Mouse (Mus musculus) liver, embryonic 11.5 days (tissue): ENCODE data around the gene Usf3. TPM values are rescaled to one million over a fixed set of nuclear protein-coding genes. Genes with fewer than 3 reads are reported as not detected.

Source experiments
- ATAC-seq: fragments of 200-750 bp; cut with Nextera tagmentation; replicated peaks from 2 replicates; pipeline ENCODE4 v1.8.0; 2017; ENCODE audit warnings: moderate number of reproducible peaks, mild to moderate bottlenecking, moderate TSS enrichment, moderate library complexity; ENCODE audit not compliant: low FRiP score
- DNase-seq: peaks from one replicate; pipeline ENCODE4 v3.0.0-alpha.2; 2017; ENCODE audit warnings: low spot score
- H3K27ac ChIP-seq: fragments of 300-500 bp; sonication (generic); 2 replicates; pipeline ENCODE4 v1.5.1; 2014; ENCODE audit warnings: mild to moderate bottlenecking, low read depth, low read length, control low read depth
- H3K27me3 ChIP-seq: fragments of 300-500 bp; sonication (generic); replicated peaks from 2 replicates; pipeline ENCODE4 v1.6.1; 2014; ENCODE audit warnings: low read length, mixed read lengths; ENCODE audit not compliant: control insufficient read depth, insufficient read depth
- H3K36me3 ChIP-seq: fragments of 300-500 bp; sonication (generic); 2 replicates; pipeline ENCODE4 v1.6.1; 2014; ENCODE audit warnings: mild to moderate bottlenecking, low read length, moderate library complexity, mixed read lengths; ENCODE audit not compliant: control insufficient read depth, insufficient read depth
- H3K4me1 ChIP-seq: fragments of 300-500 bp; sonication (generic); replicated peaks from 2 replicates; pipeline ENCODE4 v1.6.1; 2014; ENCODE audit warnings: low read length, mixed read lengths; ENCODE audit not compliant: control insufficient read depth, insufficient read depth
- H3K4me2 ChIP-seq: fragments of 300-500 bp; sonication (generic); 2 replicates; pipeline ENCODE4 v1.6.1; 2014; ENCODE audit warnings: mild to moderate bottlenecking, control low read depth, moderate library complexity
- H3K4me3 ChIP-seq: fragments of 300-500 bp; sonication (generic); 2 replicates; pipeline ENCODE4 v1.5.1; 2014; ENCODE audit warnings: low read depth, low read length, control low read depth
- H3K9ac ChIP-seq: fragments of 300-500 bp; sonication (generic); 2 replicates; pipeline ENCODE4 v1.6.1; 2014; ENCODE audit warnings: low read depth, low read length, control low read depth
- H3K9me3 ChIP-seq: fragments of 300-500 bp; sonication (generic); 2 replicates; pipeline ENCODE4 v1.6.1; 2016; ENCODE audit warnings: low read length, inconsistent platforms, mixed read lengths; ENCODE audit not compliant: control insufficient read depth
- WGBS: fragments of 180-500 bp; shearing (Covaris S2); extraction: QIAGEN DNeasy Blood & Tissue Kit; methylation state at CpG from one replicate; pipeline ENCODE4 v1.1.7; 2014; 5-methylcytosine and 5-hydroxymethylcytosine counted together
- polyA plus RNA-seq: library from polyadenylated mRNA; unstranded; fragments of >200 nt; fragmentation: Nextera tagmentation; extraction: Ambion mirVana; gene quantifications from 2 replicates; pipeline ENCODE4 v1.2.1, GENCODE M21; 2014

Usf3 gene
- polyA plus RNA-seq, 1 experiment from 2014 or later = 5.8 TPM

- no peak overlapping the region for H3K27ac ChIP-seq
- peaks cover 10% of the 10 kb centered on the region for H3K36me3 ChIP-seq
- 90% methylated on average over 1 of the region's 1 CpGs for WGBS
- no peak overlapping the region for H3K9ac ChIP-seq
- ATAC-seq (no peak), DNase-seq (no peak)
- H3K9me3 ChIP-seq = no peaks in the 10 kb centered on the region
- peaks cover 9% of the 10 kb centered on the region for H3K4me1 ChIP-seq
- no peaks in the 10 kb centered on the region for H3K27me3 ChIP-seq
- no peak overlapping the region for H3K4me3 ChIP-seq
- no peak overlapping the region for H3K4me2 ChIP-seq
Observed at GRCm38 (mm10) chr16:44182597-44182996, 9.6 kb downstream of the Usf3 start.

GRCm38 (mm10) chr16:44184769-44185168, 11.7 kb downstream of the Usf3 start:
- Histone ChIP-seq H3K27me3 (no peaks in the 10 kb centered on the region), H3K4me1 (no peaks in the 10 kb centered on the region), H3K36me3 (peaks cover 10% of the 10 kb centered on the region), H3K4me3 (no peak overlapping the region), H3K4me2 (no peak overlapping the region), H3K9ac (no peak overlapping the region), H3K9me3 (peaks cover 4% of the 10 kb centered on the region; the same call in 1 of the 2 replicates), H3K27ac (no peak overlapping the region)
- ATAC-seq = no peak
- 85% methylated on average over 3 of the region's 3 CpGs for WGBS
- no peak for DNase-seq

DNA sequence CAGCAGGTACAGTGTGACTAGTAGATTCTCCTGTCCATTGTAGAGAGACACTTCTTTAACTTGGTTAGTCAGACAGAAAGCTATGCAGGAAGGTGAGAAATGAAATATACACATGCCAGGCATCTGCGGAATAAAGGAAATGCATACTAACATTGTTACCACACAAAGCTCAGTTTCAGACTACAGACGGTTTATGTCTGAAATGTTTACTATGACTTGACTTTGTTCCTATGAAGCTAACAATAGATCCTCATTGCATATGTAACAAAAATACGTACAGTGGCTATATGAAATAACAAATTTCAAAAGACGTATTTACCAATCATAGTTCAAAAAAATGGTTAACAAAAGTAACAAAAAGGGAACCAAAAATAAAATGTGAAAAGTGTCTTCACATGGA, 14.1 kb downstream of the Usf3 start:
- Histone ChIP-seq H3K27me3 (no peaks in the 10 kb centered on the region), H3K4me2 (no peak overlapping the region), H3K27ac (no peak overlapping the region), H3K4me1 (no peaks in the 10 kb centered on the region), H3K9me3 (peaks cover 4% of the 10 kb centered on the region; the same call in 1 of the 2 replicates), H3K36me3 (peaks cover 6% of the 10 kb centered on the region; the same call in 1 of the 2 replicates), H3K9ac (no peak overlapping the region), H3K4me3 (no peak overlapping the region)
- no peak for DNase-seq
- 97% methylated on average over 4 of the region's 4 CpGs for WGBS
- ATAC-seq = no peak

DNA sequence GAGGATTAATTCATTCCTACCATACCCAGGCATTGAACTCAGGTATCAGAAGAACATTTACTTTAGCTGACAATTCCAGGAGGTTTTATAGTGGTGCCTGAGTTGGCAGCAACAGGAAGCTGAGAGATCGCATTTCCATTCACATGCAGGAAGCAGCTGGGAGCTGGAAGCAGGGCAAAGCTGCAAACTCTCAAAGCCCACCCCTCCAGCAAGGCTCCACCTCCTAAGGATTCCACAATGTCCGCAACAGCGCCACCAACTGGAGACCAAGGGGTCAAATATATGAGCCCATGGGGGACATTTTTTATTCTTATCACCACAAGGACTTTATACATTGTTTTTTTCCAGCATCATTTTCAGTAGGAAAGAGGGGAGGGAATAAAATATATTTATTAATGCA, 15.7 kb downstream of the Usf3 start:
- peaks cover 6% of the 10 kb centered on the region; the same call in 1 of the 2 replicates for H3K36me3 ChIP-seq
- H3K27me3 ChIP-seq = no peaks in the 10 kb centered on the region
- H3K9me3 ChIP-seq = peaks cover 4% of the 10 kb centered on the region; the same call in 1 of the 2 replicates
- H3K4me1 ChIP-seq = no peaks in the 10 kb centered on the region
- no peak overlapping the region for H3K4me2 ChIP-seq
- WGBS = 92% methylated on average over 3 of the region's 3 CpGs
- no peak overlapping the region for H3K27ac ChIP-seq
- H3K9ac ChIP-seq = no peak overlapping the region
- no peak for DNase-seq
- no peak for ATAC-seq
- no peak overlapping the region for H3K4me3 ChIP-seq

DNA sequence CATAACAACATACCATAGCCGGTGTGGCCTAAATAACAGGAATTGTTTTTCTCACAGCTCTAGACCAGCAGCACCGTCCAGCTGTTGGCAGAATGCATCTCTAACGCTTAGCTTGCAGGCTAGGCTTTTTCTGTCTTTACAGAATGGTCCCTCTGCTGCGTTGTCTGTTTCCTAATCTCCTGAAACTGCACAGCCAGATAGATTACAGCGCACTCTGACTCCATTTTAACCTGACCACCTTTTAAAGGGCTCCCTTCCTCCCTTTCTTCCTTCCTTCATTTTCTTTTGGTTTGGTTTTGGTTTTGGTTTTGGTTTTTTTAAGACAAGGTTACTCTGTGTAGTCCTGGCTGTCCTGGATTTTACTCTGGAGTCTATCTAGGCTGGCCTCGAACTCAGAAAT, 17.0 kb downstream of the Usf3 start:
- H3K4me1 ChIP-seq = no peaks in the 10 kb centered on the region
- peaks cover 6% of the 10 kb centered on the region; the same call in 1 of the 2 replicates for H3K36me3 ChIP-seq
- no peak for ATAC-seq
- 76% methylated on average over 6 of the region's 6 CpGs for WGBS
- no peak overlapping the region for H3K27ac ChIP-seq
- H3K4me3 ChIP-seq = no peak overlapping the region
- no peak overlapping the region for H3K4me2 ChIP-seq
- H3K27me3 ChIP-seq = no peaks in the 10 kb centered on the region
- no peak overlapping the region for H3K9ac ChIP-seq
- no peak for DNase-seq
- H3K9me3 ChIP-seq = peaks cover 4% of the 10 kb centered on the region; the same call in 1 of the 2 replicates

DNA sequence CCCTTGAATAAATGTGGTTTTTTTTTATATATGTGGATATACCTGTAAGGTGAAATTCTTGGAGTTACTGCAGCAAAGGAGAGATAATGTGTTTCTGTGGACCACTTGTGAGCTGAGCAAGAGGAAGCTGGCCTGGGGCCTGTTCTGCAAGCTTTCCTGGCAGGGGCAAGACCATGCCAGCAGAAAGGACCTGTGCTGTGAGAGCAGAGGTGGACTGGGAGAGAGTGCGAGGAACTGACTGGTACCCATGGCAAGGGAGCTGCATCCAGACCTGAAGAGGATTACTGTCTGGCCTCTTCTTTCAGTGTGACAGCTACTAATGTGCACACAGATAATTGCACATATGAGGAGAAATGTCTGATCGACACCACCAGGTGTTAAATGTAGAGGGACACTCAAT, 17.9 kb downstream of the Usf3 start:
- 94% methylated on average over 2 of the region's 2 CpGs for WGBS
- H3K4me1 ChIP-seq = no peaks in the 10 kb centered on the region
- ATAC-seq = no peak
- H3K27me3 ChIP-seq = no peaks in the 10 kb centered on the region
- peaks cover 4% of the 10 kb centered on the region; the same call in 1 of the 2 replicates for H3K9me3 ChIP-seq
- no peak overlapping the region for H3K27ac ChIP-seq
- H3K4me3 ChIP-seq = no peak overlapping the region
- H3K9ac ChIP-seq = no peak overlapping the region
- no peak overlapping the region for H3K4me2 ChIP-seq
- H3K36me3 ChIP-seq = peaks cover 6% of the 10 kb centered on the region; the same call in 1 of the 2 replicates
- DNase-seq = no peak

- ATAC-seq (no peak), DNase-seq (no peak)
- Histone ChIP-seq H3K27ac (no peak overlapping the region), H3K4me3 (no peak overlapping the region), H3K36me3 (peaks cover 9% of the 10 kb centered on the region), H3K9ac (no peak overlapping the region), H3K9me3 (no peaks in the 10 kb centered on the region), H3K4me1 (no peaks in the 10 kb centered on the region), H3K27me3 (no peaks in the 10 kb centered on the region), H3K4me2 (no peak overlapping the region)
- WGBS = 81% methylated on average over 14 of the region's 14 CpGs
Observed at GRCm38 (mm10) chr16:44199066-44199703, 26.1 kb downstream of the Usf3 start.

DNA sequence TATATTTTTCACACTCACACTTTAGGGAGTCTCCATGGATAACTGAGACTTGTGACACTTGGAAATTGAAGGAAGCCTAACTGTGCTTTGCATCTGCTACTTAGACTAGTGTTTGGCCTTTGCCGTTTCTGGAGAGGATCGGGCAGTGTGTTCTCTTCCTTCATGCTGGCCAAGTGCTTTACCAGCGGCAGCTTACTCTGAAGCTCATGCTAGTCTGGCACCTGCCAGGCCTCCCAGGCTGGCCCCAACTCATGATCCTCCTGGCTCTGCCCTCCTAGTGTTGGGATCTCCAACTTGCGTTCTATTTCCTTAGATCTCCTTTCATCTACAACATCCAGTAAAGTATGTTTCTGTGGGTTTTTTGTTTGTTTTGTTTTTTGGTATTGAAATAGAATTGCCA, 27.1 kb downstream of the Usf3 start:
- 84% methylated on average over 4 of the region's 4 CpGs for WGBS
- Histone ChIP-seq H3K27ac (no peak overlapping the region), H3K4me2 (no peak overlapping the region), H3K9ac (no peak overlapping the region), H3K4me1 (no peaks in the 10 kb centered on the region), H3K9me3 (no peaks in the 10 kb centered on the region), H3K36me3 (peaks cover 11% of the 10 kb centered on the region), H3K27me3 (no peaks in the 10 kb centered on the region), H3K4me3 (no peak overlapping the region)
- DNase-seq (no peak), ATAC-seq (no peak)

GRCm38 (mm10) chr16:44204331-44204730, 31.3 kb downstream of the Usf3 start:
- 80% methylated on average over 6 of the region's 6 CpGs for WGBS
- DNase-seq (no peak), ATAC-seq (no peak)
- no peak overlapping the region for H3K4me2 ChIP-seq
- no peaks in the 10 kb centered on the region for H3K9me3 ChIP-seq
- H3K4me1 ChIP-seq = no peaks in the 10 kb centered on the region
- no peak overlapping the region for H3K27ac ChIP-seq
- H3K9ac ChIP-seq = no peak overlapping the region
- no peaks in the 10 kb centered on the region for H3K27me3 ChIP-seq
- H3K4me3 ChIP-seq = no peak overlapping the region
- peaks cover 11% of the 10 kb centered on the region for H3K36me3 ChIP-seq
